Mouse (Mus musculus) megakaryocyte, embryonic 14.5 days (primary cell): ENCODE measurements around the gene Sh3rf3. TPM values are rescaled to one million over a fixed set of nuclear protein-coding genes. Genes with fewer than 3 reads are reported as not detected.
A peak's percentile ranks its signal among the peaks of the same experiment; 100 is the strongest.

ENCODE experiments used
- H3K27me3 ChIP-seq: replicated peaks from 2 replicates; pipeline ENCODE3; 2012; ENCODE audit warnings: inconsistent platforms
- H3K36me3 ChIP-seq: replicated peaks from 2 replicates; pipeline ENCODE3; 2012; ENCODE audit warnings: low read length, inconsistent platforms, mixed read lengths
- H3K4me1 ChIP-seq: 2 replicates; pipeline ENCODE4 v1.6.1; 2012; ENCODE audit warnings: inconsistent platforms
- H3K4me3 ChIP-seq: replicated peaks from 2 replicates; pipeline ENCODE3; 2012; ENCODE audit warnings: moderate library complexity, mild to moderate bottlenecking, inconsistent platforms
- H3K9me3 ChIP-seq: 2 replicates; pipeline ENCODE4 v1.6.1; 2012; ENCODE audit warnings: inconsistent platforms
- FLI1 ChIP-seq: IDR thresholded peaks from 2 replicates; pipeline ENCODE4 v1.6.1; 2012; ENCODE audit warnings: low read length, inconsistent platforms, mixed read lengths
- GATA1 ChIP-seq: IDR thresholded peaks from 3 replicates; pipeline ENCODE4 v1.6.1; 2012; ENCODE audit warnings: mixed read lengths, low read length, inconsistent platforms, borderline replicate concordance
- polyA plus RNA-seq: library from polyadenylated mRNA; stranded (reverse); fragments of >175 nt; gene quantifications from 2 replicates; pipeline ENCODE4 v1.2.3, GENCODE M21; 2012; ENCODE audit warnings: low replicate concordance; ENCODE audit not compliant: insufficient read depth

Gene Sh3rf3
- polyA plus RNA-seq, 1 experiment, result not detected

DNA sequence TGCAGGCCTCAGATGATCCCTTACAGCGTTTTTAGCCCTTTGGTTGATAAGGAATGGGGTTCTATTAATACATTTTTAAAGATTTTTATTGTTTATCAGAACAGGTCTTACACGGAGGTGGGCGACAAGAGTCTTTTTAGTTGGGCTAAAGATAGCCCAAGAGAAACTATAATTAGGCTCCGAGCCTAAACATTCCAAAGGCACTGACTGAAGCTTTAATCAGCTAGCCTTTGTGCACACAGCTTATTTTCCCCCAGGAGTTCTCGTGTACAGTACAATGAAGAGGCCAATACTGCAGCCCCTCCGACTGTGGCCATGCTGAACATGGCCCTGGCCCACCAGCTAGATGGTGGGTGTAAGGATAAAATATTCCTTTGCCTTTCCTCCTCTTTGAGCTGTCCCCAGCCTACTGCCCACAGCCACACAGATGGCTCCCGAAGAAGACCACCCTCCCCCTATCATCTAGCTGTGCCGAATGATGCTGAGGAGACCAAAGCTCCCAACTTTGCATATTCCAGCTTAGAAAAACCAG lies 320.4 kb downstream of the Sh3rf3 start:
- H3K4me1 ChIP-seq, result peaks cover 82% of the 10 kb centered on the region
- TF ChIP-seq GATA1, result no peak
- no peak overlapping the region for H3K4me3 ChIP-seq

DNA sequence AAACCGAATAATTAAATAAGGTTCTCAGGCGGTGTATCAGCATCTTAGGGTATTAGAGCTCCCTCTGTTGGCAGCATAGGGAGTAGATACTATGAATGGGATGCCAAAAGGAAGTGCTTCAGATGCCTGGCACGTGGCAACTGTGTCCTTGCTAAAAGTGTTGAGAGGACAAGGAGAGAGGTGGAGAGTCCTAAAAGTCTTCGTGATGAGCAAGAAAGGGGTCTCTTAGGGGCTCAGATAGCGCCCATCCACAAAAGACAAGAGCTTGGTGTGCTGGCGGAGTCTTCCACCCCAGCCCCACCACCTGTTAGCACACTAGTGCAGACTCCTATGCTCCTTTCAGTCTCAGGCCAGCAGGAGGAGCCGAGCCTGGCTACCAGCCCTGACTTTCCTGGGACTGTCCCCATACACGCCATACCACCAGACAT lies 336.8 kb downstream of the Sh3rf3 start:
- no peaks in the 10 kb centered on the region for H3K36me3 ChIP-seq
- TF ChIP-seq FLI1, result no peak
- TF ChIP-seq GATA1, result no peak
- peaks cover 10% of the 10 kb centered on the region for H3K27me3 ChIP-seq
- peaks cover 8% of the 10 kb centered on the region for H3K9me3 ChIP-seq
- peaks cover 24% of the 10 kb centered on the region for H3K4me1 ChIP-seq
- H3K4me3 ChIP-seq, result no peak overlapping the region

More for the DNA sequence above, 320.4 kb downstream of the Sh3rf3 start:
- no peaks in the 10 kb centered on the region for H3K9me3 ChIP-seq
- H3K36me3 ChIP-seq, result no peaks in the 10 kb centered on the region
- H3K27me3 ChIP-seq, result no peaks in the 10 kb centered on the region

DNA sequence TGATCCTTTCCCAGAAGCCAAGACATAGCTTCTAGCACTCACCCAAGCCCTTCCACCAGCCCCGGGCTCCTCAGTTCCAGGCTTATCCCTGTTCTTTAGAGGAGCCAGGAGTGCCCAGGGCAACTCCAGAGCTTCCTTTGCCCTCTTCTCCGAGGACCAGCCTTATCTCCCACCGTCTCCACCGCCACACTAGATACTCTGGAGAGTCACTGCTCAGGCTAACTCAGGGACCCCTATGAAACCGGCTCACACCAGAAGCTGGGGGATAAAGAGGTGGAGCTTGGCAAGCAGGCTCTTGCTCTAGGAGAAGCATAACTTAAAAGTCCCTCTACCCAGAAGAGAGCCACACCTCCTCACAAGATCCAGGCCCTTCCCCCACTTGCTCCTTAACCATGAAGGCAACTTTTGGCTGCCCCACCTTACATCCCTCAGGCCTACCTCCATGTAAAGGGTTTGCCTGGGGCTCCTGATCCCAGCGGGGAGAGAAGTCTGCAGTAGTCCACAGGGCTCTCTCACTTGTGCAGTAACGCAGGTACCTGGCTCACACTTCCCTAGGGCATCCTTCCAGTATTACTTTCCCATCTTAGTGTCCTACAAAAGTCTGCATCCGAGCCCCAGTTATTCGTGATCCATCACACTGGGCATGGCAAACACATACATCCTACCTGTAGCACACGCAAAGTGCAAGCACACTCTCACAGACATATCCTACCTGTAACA lies 337.9 kb downstream of the Sh3rf3 start:
- Histone ChIP-seq H3K9me3 (peaks cover 8% of the 10 kb centered on the region), H3K4me3 (no peak overlapping the region), H3K27me3 (peaks cover 10% of the 10 kb centered on the region), H3K4me1 (peaks cover 18% of the 10 kb centered on the region), H3K36me3 (no peaks in the 10 kb centered on the region)
- TF ChIP-seq FLI1 (no peak), GATA1 (no peak)

DNA sequence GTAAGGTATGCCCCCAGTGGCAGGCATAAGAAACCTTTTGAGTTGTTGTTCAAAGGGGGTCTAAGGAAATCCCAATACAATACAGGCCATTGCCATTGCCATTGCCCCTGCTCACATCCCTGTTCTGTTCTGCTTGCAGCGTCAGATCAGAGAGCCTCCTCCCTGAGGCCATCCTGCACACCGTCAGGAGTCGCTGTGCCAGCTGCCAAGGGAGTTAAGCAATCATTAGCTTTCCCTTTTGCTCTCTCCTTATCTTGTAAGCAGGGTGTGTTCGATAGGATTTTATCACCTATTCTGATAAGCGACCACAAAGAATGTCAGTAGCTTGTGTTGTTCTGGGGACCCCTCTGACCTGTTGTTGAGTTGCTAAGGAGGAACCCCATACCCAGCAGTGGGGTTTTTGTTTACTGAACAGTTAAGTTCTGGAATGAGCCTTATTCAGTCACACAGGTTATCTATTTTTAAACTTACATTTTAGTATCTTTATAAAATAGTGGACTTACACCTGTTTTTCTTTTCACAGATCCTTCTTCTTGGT lies 339.5 kb downstream of the Sh3rf3 start:
- TF ChIP-seq GATA1, result no peak
- peaks cover 8% of the 10 kb centered on the region for H3K9me3 ChIP-seq
- H3K36me3 ChIP-seq, result no peaks in the 10 kb centered on the region
- H3K4me1 ChIP-seq, result peaks cover 21% of the 10 kb centered on the region
- H3K4me3 ChIP-seq, result peak overlapping the region; percentile 46
- peaks cover 11% of the 10 kb centered on the region for H3K27me3 ChIP-seq

DNA sequence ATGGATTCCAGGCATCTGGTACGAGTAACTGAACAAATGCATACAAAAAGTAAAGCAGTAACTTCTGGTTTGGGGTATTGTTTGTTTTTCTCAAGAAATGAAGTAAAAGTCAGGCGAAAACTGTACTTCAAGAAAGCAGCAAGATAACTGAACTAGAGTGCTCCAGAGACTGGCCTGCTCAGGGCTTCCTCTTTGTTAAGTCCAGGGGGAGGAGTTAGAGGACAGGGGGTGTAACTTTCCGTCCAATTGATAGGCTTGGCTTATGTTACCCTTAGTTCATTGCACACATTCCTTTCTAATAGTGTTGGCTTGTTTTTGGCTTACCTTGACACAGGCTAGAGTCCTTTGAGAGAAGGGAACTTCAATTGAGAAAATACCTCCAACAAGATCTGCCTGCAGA lies 345.5 kb downstream of the Sh3rf3 start:
- Histone ChIP-seq H3K27me3 (peaks cover 5% of the 10 kb centered on the region), H3K4me1 (peaks cover 15% of the 10 kb centered on the region), H3K36me3 (no peaks in the 10 kb centered on the region), H3K4me3 (no peak overlapping the region), H3K9me3 (peaks cover 1% of the 10 kb centered on the region; the same call in 1 of the 2 replicates)
- no peak for TF ChIP-seq GATA1
- TF ChIP-seq FLI1, result no peak

DNA sequence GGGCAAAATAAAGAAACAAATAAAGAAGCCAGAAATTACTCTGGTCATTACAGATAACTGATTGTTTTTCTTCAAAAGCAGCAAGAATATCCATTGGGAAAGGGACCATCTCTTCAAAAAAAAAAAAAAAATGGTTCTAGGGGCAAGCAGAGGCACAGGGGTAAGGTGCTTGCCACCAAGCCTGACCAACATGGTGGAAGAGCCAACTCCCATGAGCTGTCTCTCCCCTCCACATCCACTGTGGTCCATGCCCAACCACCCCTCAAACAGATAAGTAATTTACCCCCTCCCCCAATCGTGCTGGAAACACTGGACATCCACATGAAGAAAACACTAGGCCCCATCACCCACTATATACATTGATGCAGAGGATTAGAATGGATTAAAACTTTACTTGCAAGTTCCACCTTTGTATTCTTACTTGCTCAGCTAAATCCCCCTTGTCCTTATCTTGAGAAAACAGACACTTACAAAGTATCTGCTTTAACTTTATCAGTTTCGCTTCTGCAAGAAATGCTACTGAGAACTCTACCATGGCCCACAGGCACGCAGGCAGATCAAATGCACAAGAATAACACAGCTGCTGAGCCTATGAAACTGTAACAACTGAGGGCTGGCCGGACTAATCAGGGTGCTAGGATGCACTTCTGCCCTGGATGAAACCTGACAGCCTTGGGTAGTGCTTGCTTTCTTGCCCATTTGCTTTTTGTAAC lies 349.2 kb downstream of the Sh3rf3 start:
- no peaks in the 10 kb centered on the region for H3K9me3 ChIP-seq
- no peaks in the 10 kb centered on the region for H3K36me3 ChIP-seq
- H3K4me3 ChIP-seq, result no peak overlapping the region
- TF ChIP-seq FLI1 (no peak), GATA1 (no peak)
- H3K4me1 ChIP-seq, result peaks cover 15% of the 10 kb centered on the region
- peaks cover 6% of the 10 kb centered on the region for H3K27me3 ChIP-seq

DNA sequence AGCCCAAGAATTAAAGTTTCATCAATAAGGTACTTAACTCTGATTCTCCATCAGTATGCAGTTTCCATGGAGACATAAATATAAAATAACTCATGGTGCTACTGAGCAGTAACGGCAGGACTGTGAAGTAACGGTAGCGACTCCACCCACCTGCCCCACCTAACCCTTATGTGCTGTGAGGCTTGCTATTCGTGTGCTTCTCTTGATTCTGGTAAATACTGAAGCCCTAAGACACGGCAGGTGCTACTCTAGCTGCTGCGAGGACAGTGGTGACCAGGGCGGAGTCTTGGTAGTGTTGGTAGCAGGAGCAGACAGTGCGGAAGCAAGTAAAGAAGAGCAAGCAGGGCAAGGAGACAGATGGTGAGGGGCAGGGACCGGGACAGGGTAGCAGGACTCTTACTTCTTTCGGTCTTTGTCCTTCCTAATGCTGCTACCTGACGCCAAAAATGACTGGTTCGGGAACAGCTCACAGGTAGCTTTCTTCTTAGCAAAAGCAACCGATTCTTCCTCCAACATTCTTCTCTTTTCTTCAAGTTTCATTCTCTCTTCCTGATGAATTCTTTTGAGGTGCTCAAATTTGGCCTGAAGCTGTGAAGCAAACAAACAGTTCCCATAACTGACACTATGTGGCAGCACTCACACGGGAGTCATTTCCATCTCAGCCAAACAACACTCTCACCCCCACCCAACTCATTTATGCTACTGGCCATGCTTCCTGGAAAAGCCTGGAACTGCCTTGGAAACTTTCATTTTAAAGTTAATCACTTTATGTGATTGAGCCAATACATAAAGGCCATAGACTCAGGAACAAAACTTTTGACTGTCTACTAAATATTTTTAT lies 353.2 kb downstream of the Sh3rf3 start:
- TF ChIP-seq GATA1 (no peak), FLI1 (no peak)
- peaks cover 20% of the 10 kb centered on the region for H3K27me3 ChIP-seq
- no peak overlapping the region for H3K4me3 ChIP-seq
- H3K36me3 ChIP-seq, result no peaks in the 10 kb centered on the region
- peaks cover 19% of the 10 kb centered on the region for H3K4me1 ChIP-seq
- H3K9me3 ChIP-seq, result no peaks in the 10 kb centered on the region

DNA sequence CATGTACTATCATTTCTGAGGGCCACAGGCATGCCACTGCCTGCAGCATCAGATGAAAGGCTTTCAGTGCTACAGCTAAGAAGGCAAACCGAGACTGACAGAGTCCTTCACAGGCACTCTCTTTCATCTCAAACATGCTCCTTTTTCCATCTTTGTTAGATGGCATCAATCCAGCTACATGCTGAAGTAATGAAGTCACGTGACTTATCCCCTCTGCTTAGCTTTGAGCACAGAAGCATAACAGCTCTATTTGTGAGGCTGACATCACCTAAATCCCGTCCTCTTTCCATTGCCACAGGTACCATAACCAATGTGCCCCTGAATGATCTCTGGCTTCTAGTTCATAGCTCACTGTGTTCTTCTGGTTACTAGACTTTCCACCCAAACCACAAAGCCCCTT lies 357.9 kb downstream of the Sh3rf3 start:
- TF ChIP-seq FLI1 (no peak), GATA1 (no peak)
- Histone ChIP-seq H3K4me3 (no peak overlapping the region), H3K9me3 (no peaks in the 10 kb centered on the region), H3K4me1 (peaks cover 13% of the 10 kb centered on the region; the same call in 1 of the 2 replicates), H3K36me3 (no peaks in the 10 kb centered on the region), H3K27me3 (peaks cover 41% of the 10 kb centered on the region)

DNA sequence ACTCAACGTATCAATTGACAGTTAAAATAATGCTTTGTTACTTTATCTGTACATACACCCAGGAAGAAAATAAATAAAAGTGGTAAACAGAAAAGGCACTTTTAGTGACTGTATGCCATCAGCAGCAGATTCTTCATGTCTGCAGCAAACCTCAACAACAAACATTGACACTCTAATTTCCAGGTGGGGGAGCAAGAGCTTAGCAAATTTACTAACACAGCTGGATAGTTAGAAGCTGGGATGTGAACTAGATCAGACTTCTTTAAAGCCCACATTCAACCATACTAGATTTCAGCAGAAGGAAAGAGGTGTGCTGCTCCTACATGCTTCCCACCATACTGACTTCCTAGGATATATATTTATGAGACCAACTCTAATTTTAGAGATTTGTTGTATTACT lies 359.4 kb downstream of the Sh3rf3 start:
- Histone ChIP-seq H3K36me3 (no peaks in the 10 kb centered on the region), H3K27me3 (peaks cover 43% of the 10 kb centered on the region), H3K4me1 (peaks cover 7% of the 10 kb centered on the region; the same call in 1 of the 2 replicates), H3K4me3 (no peak overlapping the region), H3K9me3 (no peaks in the 10 kb centered on the region)
- no peak for TF ChIP-seq FLI1
- no peak for TF ChIP-seq GATA1
